Mouse (Mus musculus) thymus, postnatal 4 days (tissue): Measurements from ENCODE around the gene Gm49776.

Experiments used
- DNase-seq: peaks from one replicate; pipeline ENCODE4 v3.0.0; 2021

Gm49776 gene

DNA sequence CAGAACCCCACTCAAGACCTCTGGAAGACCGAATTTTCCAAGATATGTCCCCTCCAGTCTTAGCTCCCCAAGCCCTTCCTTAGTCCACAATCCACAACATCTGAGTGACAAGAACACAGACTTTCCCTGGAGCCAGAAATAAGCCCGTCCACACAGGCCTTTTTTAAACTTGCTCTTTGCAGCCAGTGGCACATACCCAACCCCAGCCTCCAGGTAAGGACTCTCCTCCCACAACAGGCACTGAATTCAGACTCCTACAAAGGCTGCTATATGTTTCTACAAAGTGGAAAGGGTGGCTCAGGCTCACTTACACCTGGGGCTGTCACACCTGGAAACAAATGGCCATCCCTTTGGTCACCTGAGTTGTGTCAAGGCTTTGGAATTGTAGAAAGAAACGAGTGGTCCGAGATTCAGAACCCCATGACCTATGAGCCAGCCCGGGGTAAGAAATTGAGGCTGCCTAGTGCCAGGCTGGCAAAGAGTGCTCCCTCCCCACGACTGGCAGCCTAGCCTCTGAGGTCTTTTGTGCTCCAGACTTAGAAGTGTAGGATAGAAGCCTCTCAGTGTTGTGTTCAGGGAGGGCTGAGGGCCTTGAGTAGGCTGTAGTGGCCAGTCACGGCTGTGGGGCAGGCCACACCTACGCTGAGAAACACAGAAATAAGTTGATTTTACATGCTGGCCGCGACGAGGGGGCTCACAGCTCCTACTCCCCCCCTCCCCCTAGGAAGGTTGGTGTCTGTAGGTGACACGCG, 24.0 kb downstream of the Gm49776 start:
- no peak for DNase-seq

GRCm38 (mm10) chr16:18233451-18233850, 24.7 kb downstream of the Gm49776 start:
- peak; percentile 49 for DNase-seq

GRCm38 (mm10) chr16:18231451-18231850, 26.7 kb downstream of the Gm49776 start:
- no peak for DNase-seq

- peak; percentile 44 for DNase-seq
Measured at GRCm38 (mm10) chr16:18231047-18231446, 27.1 kb downstream of the Gm49776 start.

DNA sequence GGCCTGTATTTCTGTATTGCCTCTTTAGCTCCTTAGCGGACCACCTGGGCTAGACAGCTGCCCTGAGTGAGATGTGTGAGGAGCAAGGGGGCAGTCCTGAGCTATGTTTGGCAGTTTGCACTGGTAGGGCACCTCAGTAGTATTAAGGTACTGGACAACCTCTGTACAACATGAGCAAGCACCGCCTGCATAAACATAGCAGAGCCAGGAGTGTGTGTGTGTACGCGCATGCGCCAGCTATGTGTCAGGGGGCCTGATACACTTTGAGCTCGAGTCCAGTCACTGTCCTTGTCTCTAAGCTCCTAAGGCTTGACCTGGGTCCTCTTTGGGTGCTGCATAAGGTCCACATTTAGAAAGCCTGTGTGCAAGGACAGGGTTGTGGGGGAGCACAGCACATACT, 27.5 kb downstream of the Gm49776 start:
- DNase-seq = peak; percentile 35

- peak; percentile 31 for DNase-seq
Measured at GRCm38 (mm10) chr16:18229622-18230021, 28.5 kb downstream of the Gm49776 start.

- peak; percentile 14 for DNase-seq
Measured at GRCm38 (mm10) chr16:18228856-18229255, 29.3 kb downstream of the Gm49776 start.

DNA sequence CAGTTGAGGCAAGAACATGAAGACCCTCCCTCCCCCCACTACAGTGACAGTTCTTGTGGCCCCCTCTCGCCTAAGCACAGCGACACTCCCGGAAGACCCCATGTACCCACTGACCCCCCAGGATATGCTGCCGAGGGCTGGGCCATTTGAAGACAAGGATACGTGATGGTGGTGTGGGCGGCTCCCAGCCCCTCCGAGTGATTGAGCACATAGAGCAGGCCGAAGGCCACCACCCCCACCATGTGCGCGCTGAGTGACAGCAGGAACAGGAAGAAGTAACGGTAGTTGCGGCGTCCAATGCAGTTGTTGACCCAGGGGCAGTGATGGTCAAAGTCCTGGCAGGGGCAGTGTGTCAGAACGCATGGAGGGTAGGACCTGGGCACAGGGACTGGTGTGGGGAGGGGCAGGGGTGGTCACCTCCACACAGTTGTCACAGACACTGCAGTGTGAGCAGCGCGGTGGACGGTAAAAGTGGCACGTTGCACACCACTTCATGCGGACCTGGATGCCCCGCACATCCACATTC, 30.2 kb downstream of the Gm49776 start:
- peak; percentile 15 for DNase-seq

DNA sequence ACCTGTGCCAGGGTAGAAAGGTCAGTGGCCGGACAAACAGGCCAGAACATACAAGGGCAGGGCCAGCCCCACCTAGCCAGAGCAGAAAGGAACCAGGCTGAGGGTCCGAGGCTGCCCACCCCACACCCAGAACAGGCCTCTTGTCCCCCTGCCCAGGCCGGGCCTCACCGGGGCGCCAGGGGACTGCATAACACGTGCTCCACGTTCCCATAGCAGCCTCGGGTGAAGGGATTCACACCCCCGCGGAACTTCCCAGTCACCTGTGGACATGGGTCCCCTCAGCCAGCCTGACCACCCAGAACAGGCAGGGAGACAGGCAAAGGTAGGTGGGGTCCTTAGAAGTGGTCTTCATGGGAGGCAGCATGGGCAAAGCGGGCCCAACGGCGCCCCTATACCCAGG, 30.9 kb downstream of the Gm49776 start:
- DNase-seq = peak; percentile 8

DNA sequence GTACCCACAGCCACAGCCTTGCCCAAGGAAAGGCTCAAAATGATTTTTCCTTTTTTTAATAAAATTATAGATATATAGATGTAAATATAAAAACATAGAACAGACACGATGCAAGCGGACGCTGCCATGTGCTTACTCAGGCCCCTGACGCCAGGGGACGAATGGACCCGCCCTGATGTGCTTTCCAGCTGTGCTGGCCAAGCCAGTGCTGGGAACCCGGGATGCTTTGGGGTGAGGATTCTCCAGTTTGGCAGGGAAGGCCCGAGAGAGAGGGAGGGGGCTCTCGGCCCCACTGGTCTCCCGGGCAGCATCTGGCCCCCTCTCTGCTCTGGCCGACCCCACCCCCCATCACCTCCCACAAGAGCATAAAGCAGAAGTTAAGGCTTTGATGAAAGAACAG, 35.9 kb downstream of the Gm49776 start:
- DNase-seq = no peak

GRCm38 (mm10) chr16:18221543-18221898, 36.6 kb downstream of the Gm49776 start:
- DNase-seq = peak; percentile 75

DNA sequence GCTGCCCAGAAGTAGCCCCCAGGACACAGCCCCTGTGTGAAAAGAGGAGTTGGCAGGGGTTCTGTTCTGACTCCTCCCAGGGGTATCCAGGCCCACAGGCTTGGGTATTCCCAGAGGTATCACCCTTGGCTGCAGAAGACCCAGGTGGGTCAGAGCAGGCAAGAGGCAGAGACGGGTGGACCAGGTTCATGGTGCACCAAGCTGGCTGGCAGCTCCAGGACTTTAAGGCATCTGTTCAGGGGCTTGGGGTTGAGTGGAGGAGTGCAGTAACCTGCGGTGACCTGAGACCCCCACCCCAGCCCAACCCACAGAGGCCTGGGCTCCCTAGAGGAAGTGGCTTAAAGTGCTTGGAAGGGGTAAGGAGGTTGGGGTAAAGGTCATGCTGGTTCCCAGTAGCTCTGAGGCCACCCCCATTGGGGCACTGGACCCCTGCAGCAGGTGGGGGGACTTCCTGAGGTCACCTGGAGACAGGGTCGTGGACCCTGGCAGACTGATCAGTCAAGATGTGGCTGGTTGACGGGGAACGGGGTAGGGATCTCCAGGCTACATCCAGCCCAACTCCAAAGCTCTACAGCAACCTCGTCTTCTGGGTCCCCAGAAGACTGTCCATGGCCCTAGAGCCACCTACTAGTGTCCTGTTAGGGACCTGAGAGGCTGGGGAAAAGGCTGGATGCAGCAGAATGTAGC, 37.1 kb downstream of the Gm49776 start:
- DNase-seq = no peak

DNA sequence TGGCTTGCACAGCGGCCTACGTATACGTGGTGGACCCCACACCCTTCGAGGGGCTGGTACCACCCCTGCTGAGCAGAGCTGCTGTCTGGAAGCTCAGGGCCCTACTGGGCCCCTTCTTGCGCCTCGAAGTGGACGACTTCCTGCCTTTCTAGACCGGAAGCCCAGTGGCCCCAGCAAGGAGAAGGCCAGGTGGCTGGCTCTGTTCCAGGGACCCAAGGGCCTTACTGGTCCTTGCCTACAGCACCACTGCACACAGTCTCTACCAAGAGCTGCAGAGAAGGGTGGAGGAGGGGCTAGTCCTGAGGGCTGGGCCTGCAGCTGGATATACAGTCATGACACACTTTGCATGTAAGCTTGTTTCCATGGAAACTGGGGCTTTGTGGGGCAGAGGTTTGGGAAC, 38.1 kb downstream of the Gm49776 start:
- peak; percentile 77 for DNase-seq

GRCm38 (mm10) chr16:18218580-18218996, 39.5 kb downstream of the Gm49776 start:
- DNase-seq = no peak

DNA sequence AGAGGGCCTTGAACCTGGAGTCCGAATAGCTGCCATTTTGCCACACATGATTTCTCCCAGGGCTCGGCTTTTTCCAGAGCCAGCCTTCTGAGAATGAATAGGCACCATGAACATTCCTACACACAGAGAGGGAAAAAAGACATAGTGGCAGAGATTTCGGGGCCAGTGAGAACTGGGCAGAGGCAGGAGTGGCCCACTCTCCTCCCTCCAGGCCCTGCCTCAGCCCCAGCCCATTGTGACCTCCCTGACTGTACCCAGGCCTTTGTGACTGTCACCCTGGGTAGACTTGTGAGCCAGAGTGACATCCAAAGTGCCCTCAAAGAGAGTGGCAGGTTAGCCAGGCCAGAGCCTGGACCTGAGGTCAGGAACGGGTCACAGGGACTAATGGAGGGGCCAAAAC, 40.5 kb downstream of the Gm49776 start, which contains the start of gene Ccdc188:
Gene Ccdc188 (plus strand): TSS at position 301 of the 400 bp plus-strand sequence.
- DNase-seq = no peak

- no peak for DNase-seq
Measured at GRCm38 (mm10) chr16:18214858-18215257, 43.3 kb downstream of the Gm49776 start.

DNA sequence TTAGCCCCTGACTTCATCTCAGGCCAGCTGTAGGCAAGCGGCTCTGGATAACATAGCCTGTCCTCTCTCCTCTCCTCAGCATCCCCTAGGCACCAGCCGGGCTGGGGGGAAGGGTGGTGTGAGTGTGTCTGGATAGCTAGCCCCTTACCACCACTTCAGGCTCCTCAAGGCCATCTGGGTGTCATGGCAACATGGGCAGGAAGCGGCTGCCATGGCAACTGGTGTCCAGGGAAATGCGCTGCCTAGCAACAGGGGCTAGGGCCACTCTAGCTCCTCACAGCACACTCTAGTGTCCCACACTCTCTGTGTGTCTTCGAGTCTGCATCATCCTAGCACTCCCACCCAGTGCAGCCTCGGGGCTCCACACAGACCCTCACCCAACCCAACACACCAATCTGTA, 44.4 kb downstream of the Gm49776 start:
- no peak for DNase-seq

DNA sequence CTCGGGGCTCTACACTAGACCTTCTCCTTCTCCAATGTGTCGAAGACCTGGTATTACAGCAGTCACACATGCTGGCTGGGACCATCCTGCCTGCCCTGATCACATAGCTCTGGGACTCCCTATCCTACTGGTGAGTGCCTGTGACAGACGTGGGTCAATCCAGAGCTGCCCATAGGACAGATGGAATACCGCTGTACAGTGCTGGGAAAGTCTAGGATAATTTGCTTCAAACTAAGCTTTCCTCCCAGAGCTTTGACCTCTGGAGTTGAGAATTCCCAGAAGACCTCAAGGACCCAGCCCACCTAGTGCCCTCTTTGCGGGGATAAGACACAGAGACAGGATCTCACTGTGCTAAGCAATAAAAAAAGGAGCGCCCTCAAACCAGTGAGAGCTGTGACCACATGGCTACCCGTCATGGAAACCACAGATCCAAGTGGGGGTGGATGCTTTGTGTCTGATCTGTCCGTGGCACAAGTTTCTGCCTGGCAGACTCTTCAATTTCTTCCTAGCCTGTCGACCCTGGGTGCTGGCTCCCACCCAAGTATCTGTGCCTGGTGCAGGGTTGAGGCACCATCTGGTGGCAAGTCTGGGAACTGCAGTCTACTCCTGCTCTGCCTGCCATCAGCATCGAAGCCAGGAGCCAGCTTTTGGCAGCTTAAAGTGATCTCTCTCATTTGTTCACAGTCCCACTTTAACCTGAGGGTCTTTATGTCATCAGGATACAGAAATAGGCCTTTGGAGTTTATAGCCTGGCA, 46.5 kb downstream of the Gm49776 start:
- DNase-seq = peak; percentile 95

- DNase-seq = peak; percentile 79
Measured at GRCm38 (mm10) chr16:18210701-18211416, 47.3 kb downstream of the Gm49776 start.

- no peak for DNase-seq
Measured at GRCm38 (mm10) chr16:18203430-18204091, 54.6 kb downstream of the Gm49776 start.

- DNase-seq = no peak
Measured at GRCm38 (mm10) chr16:18202061-18202460, 56.1 kb downstream of the Gm49776 start.

- no peak for DNase-seq
Measured at GRCm38 (mm10) chr16:18201620-18202019, 56.5 kb downstream of the Gm49776 start.
